Mouse (Mus musculus): Measurements from ENCODE around the gene Renbp.
A peak's percentile ranks its signal among the peaks of the same experiment; 100 is the strongest.

The Renbp gene

GRCm38 (mm10) chrX:73921285-73921822, 9.3 kb downstream of the Renbp start:
- no peak for DNase-seq (ENCODE audit: low spot score)

- DNase-seq (ENCODE audit: low spot score), result no peak
These were observed 12.0 kb downstream of the Renbp start for GRCm38 (mm10) chrX:73918631-73919030.

GRCm38 (mm10) chrX:73916945-73917344, 13.7 kb downstream of the Renbp start:
- DNase-seq (ENCODE audit: low spot score), result no peak

GRCm38 (mm10) chrX:73914827-73915703, 15.6 kb downstream of the Renbp start:
- DNase-seq (ENCODE audit: low spot score), result peak; percentile 69

- DNase-seq (ENCODE audit: low spot score), result no peak
These were observed 19.1 kb downstream of the Renbp start for GRCm38 (mm10) chrX:73911588-73911987.

GRCm38 (mm10) chrX:73911156-73911555, 19.5 kb downstream of the Renbp start:
- DNase-seq (ENCODE audit: low spot score), result no peak

GRCm38 (mm10) chrX:73910451-73910850, 20.2 kb downstream of the Renbp start:
- no peak for DNase-seq (ENCODE audit: low spot score)

- DNase-seq (ENCODE audit: low spot score), result no peak
These were observed 20.6 kb downstream of the Renbp start for GRCm38 (mm10) chrX:73910049-73910448.

- no peak for DNase-seq (ENCODE audit: low spot score)
These were observed 32.7 kb downstream of the Renbp start for GRCm38 (mm10) chrX:73897959-73898358.

GRCm38 (mm10) chrX:73895719-73896118, 34.9 kb downstream of the Renbp start, which contains the start of gene L1cam:
Gene L1cam, minus strand, starts transcription at chrX:73896105.
- no peak for DNase-seq (ENCODE audit: low spot score)

GRCm38 (mm10) chrX:73892833-73893232, 37.8 kb downstream of the Renbp start:
- DNase-seq (ENCODE audit: low spot score), result no peak

GRCm38 (mm10) chrX:73891551-73892152, 39.0 kb downstream of the Renbp start, which contains the start of gene Avpr2:
Gene Avpr2, plus strand, starts transcription at chrX:73892102.
- DNase-seq (ENCODE audit: low spot score), result no peak

- DNase-seq (ENCODE audit: low spot score), result no peak
These were observed 49.2 kb downstream of the Renbp start for GRCm38 (mm10) chrX:73881463-73881862.

GRCm38 (mm10) chrX:73881036-73881427, 49.6 kb downstream of the Renbp start:
- DNase-seq (ENCODE audit: low spot score), result no peak

- DNase-seq (ENCODE audit: low spot score), result no peak
These were observed 50.2 kb downstream of the Renbp start for GRCm38 (mm10) chrX:73880194-73881035.

GRCm38 (mm10) chrX:73877014-73877413, 53.6 kb downstream of the Renbp start:
- DNase-seq (ENCODE audit: low spot score), result no peak

- DNase-seq (ENCODE audit: low spot score), result no peak
These were observed 54.8 kb downstream of the Renbp start for GRCm38 (mm10) chrX:73875881-73876280.

Measured in layer of hippocampus, adult 9-10 months (tissue).